Mouse (Mus musculus): ENCODE data around the gene Nfxl1. TPM values are rescaled to one million over a fixed set of nuclear protein-coding genes. Genes with fewer than 3 reads are reported as not detected.
A peak's percentile ranks its signal among the peaks of the same experiment; 100 is the strongest.
"Not testable (repeated sequence)": the region's sequence is repeated elsewhere in the genome, so short reads cannot be mapped to it uniquely, and the experiment has no call there.

Nfxl1 gene
- polyA plus RNA-seq (2015; fragmentation: Nextera tagmentation; extraction: Ambion mirVana): 10.7 and 12.5 TPM in 2 replicates

DNA sequence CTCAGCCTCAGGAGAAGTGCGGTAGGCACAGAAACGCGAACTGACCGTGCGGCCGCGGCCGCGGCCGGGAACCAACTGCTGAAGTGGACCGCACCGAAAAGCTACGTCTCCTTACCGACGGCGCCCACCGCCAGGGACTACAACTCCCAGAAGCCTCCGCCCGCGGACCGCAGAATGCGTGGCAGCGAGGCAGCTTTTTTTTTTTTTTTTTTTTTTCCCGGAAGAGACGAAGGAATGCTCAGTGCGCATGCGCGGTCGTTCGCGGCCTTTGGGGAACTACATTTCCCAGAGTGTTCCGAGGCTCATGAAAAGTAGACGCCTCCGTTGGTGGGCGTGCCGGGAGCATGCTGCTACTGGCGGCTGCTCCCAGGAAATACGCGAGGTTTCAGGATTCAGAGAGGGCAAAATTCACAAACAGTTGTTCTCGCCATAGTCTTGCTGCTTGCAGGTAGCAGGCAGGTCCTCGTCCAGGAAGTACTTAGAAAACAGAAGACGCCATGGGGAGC lies at the start of gene Nfxl1:
Gene Nfxl1 (minus strand): TSS at position 141 of the 506 bp plus-strand sequence.
- under 1% methylated on average over 42 of the region's 42 CpGs for WGBS
- Histone ChIP-seq H3K4me3 (replicated peaks) (peak within 1 kb of the TSS; percentile 96), H3K27ac (replicated peaks) (peak within 1 kb of the TSS; percentile 82), H3K27me3 (replicated peaks) (no peaks in the 10 kb centered on the region), H3K4me2 (peak within 1 kb of the TSS; percentile 89), H3K9me3 (replicated peaks) (no peaks in the 10 kb centered on the region), H3K4me1 (peaks cover 17% of the 10 kb centered on the region), H3K9ac (replicated peaks) (peak within 1 kb of the TSS; percentile 90), H3K36me3 (no peaks in the 10 kb centered on the region)
- ATAC-seq (ENCODE audit: low FRiP score): peak; percentile 96

DNA sequence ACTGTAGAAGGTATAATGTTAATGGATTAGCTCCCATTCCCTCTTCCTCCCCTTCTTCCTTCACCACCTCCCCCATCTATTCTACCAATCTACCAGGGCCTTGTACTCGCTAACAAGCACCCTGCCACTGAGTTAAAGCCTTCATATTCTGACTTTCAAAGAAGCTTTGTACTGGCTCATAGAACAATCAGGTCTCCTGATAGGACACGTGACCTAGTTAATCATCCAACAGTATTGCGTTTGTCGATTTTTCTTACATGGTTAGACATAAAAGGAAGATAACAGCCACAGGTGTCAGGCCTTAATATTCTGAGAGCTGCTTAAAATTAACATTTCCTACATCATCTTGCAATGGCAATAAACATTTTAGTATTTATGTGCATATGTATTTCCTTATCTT lies 43.7 kb upstream of the Nfxl1 start:
- Histone ChIP-seq H3K4me2 (no peak overlapping the region), H3K27ac (replicated peaks) (no peak overlapping the region), H3K27me3 (replicated peaks) (no peaks in the 10 kb centered on the region), H3K4me3 (replicated peaks) (no peak overlapping the region), H3K4me1 (no peaks in the 10 kb centered on the region), H3K36me3 (no peaks in the 10 kb centered on the region), H3K9me3 (replicated peaks) (no peaks in the 10 kb centered on the region), H3K9ac (replicated peaks) (no peak overlapping the region)
- 91% methylated on average over 4 of the region's 4 CpGs for WGBS
- ATAC-seq (ENCODE audit: low FRiP score): no peak

DNA sequence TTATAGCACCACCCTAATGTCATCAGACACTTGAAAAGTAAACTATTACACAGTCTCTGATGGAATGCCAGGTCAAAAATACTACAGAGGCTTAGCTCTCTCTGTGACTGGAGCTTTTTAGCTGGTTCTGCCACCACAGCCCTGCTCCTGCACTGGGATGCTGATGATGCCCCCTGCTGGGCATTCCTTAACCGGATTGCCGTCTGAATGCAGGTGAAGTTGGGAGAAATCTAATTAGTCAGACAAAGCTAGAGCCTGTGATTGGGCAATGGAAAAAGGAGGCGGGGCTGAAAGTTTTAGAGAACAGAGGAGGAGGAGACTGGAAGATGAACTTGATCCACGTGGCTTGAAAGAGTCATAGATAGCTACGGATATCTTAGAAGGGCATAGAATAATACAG lies 41.5 kb upstream of the Nfxl1 start:
- H3K27me3 ChIP-seq (replicated peaks): no peaks in the 10 kb centered on the region
- no peak overlapping the region for H3K4me2 ChIP-seq
- H3K9ac ChIP-seq (replicated peaks): no peak overlapping the region
- H3K9me3 ChIP-seq (replicated peaks): no peaks in the 10 kb centered on the region
- 16% methylated on average over 5 of the region's 5 CpGs for WGBS
- H3K4me1 ChIP-seq: no peaks in the 10 kb centered on the region
- H3K4me3 ChIP-seq (replicated peaks): no peak overlapping the region
- H3K36me3 ChIP-seq: no peaks in the 10 kb centered on the region
- no peak for ATAC-seq (ENCODE audit: low FRiP score)
- no peak overlapping the region for H3K27ac ChIP-seq (replicated peaks)

DNA sequence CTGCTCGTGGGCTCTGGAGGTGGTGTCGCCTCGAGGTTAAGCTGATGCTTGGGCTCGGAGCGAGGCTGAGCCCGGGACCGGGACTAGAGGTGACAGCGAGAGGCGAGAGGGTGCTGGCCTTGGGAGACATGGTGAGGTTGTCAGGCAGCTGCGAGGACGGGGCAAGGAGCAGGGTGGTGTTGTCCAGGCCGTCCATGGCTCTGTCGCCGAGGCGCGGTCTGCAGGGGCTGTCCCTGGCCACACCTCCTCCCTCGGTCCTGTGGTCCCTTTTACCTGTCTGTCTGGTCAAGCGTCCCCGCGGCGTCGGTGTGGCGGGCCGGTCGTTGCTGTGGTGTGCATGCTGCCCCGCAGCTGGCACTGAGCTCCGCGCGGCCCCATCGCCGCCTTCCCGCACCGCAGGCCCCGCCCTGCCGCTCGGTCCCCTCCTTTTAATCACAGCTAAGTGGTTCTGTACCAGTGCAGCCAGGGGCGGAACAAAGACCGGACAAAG lies 27.8 kb upstream of the Nfxl1 start, which contains the start of gene Gm5868:
Gene Gm5868 (minus strand): TSS at position 360 of the 490 bp plus-strand sequence.
- Histone ChIP-seq H3K9ac (replicated peaks) (peak within 1 kb of the TSS; percentile 30; the same call in 1 of the 2 replicates), H3K4me1 (peaks cover 7% of the 10 kb centered on the region), H3K27me3 (replicated peaks) (peaks cover 7% of the 10 kb centered on the region; the same call in 1 of the 2 replicates), H3K4me3 (replicated peaks) (peak within 1 kb of the TSS; percentile 40), H3K36me3 (no peaks in the 10 kb centered on the region), H3K27ac (replicated peaks) (no peak within 1 kb of the TSS), H3K9me3 (replicated peaks) (no peaks in the 10 kb centered on the region), H3K4me2 (peak within 1 kb of the TSS; percentile 70)
- WGBS: 3% methylated on average over 38 of the region's 38 CpGs
- peak; percentile 84 for ATAC-seq (ENCODE audit: low FRiP score)

DNA sequence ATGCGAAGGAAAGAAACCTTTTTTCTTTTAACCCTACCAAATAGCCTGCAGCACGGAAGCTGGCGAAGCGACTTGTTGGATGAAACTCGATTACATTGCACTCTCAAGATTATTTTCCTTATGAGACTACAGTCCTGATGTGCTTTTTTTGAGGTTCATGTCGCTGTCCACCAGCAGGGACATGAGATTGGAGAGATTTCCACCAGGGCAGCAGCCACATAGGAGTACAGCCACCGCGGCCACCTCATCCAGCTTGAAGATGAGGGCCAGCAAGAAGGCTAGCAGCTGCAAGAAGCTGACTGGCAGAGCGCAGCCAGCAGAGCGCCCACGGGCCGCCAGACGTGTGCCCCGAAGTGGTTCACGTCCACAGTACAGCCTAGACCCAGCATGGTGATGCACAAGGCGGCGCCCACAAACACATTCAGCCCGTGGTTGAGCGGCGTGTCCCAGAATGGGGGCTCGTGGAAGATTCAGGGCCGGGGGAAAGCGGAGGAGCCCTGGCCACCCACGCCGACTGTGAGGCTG lies 27.2 kb upstream of the Nfxl1 start:
- 49% methylated on average over 25 of the region's 25 CpGs for WGBS
- H3K4me1 ChIP-seq; H3K9ac ChIP-seq (replicated peaks); H3K9me3 ChIP-seq (replicated peaks); H3K36me3 ChIP-seq; H3K27ac ChIP-seq (replicated peaks); H3K27me3 ChIP-seq (replicated peaks): not testable (repeated sequence)
- H3K4me3 ChIP-seq (replicated peaks): peak overlapping the region; percentile 40
- peak overlapping the region; percentile 70 for H3K4me2 ChIP-seq
- ATAC-seq (ENCODE audit: low FRiP score): peak; percentile 58; the same call in 1 of the 2 replicates

DNA sequence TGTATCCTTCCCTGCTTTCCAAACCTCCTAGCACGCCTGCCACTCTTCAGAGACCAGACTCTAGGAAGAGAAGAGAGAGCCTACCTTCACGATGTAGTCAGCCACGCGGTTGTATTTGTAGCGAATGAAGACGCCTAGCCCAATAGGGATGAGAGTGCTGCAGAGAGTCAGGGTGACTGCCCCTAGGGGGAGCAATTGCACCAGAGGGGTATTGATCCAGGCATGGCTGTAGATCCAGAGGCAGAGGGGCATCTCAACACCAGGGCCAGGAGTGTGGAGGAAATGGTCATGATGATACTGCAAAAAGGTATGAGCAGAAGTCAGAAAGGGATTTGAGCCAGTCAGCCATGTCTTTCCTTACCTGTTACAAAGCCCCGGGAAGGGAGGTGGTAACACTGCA lies 26.6 kb upstream of the Nfxl1 start:
- H3K27ac ChIP-seq (replicated peaks); H3K4me2 ChIP-seq; H3K4me1 ChIP-seq; H3K27me3 ChIP-seq (replicated peaks); ATAC-seq (ENCODE audit: low FRiP score); H3K36me3 ChIP-seq; H3K4me3 ChIP-seq (replicated peaks); H3K9ac ChIP-seq (replicated peaks); H3K9me3 ChIP-seq (replicated peaks): not testable (repeated sequence)
- 47% methylated on average over 7 of the region's 7 CpGs for WGBS

DNA sequence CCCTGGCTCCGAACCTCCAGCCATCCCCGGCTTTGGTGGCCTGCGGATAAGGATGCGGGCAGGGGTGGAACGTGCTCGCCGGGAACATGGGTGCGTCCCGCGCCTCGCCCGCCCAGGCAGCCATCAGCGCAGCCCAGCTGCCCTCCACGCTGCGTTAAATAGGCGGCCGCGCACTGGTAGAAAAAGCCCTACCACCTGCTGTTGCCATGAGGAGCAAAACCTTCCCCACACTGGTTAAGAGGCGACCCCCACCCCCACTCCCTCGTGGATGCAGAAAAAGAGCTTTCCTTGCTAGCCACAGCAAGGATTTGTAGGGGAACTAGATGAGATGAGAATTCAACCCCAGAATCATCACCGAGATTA lies 21.5 kb upstream of the Nfxl1 start, which contains the start of gene Zar1:
Gene Zar1 (minus strand): TSS at position 285 of the 363 bp plus-strand sequence.
- ATAC-seq (ENCODE audit: low FRiP score): not testable (repeated sequence)

DNA sequence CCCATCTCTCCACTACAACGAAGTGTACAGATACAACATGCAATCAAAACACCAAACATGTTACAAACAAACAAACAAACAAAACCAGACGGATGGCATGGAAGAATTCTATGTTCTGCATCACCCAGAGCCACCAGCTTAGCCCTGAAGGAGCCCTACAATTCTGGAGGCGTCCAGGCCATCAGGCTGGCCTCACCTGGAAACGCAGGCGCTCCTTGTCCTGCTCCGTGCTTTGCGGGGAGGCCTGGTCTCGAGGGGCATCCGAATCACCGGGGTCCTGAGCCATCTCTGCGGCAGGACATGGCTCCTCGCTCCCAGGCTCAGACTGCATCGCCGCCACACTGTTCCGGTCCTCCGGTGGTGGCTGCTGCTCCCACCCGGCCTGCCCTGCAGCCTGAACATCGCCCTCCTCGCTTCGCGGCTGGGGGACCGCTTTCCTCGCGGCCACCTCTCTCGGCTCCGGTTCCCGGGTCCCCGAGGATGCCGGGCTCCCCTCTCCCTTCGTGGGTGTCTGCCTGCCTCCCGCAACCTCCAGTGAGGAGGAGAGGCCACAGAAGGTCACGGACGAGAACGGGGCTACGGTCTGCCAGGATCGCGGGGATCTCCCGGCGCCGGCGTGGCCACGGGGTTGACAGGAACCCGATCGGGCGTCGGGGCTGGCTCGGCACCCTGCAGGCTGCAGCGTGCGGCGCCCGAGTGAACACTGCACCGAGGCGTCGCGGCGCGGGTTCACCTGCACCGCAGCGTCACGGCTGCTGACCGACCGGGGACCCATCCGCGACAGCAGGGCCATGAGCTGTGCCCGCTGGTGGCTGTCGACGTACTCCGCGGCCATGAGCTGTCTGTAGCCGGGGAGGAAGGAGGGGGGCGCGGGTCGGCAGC lies 20.8 kb upstream of the Nfxl1 start:
- ATAC-seq (ENCODE audit: low FRiP score): peak; percentile 83
- H3K27me3 ChIP-seq (replicated peaks); H3K36me3 ChIP-seq; H3K9me3 ChIP-seq (replicated peaks); H3K27ac ChIP-seq (replicated peaks); H3K4me1 ChIP-seq: not testable (repeated sequence)
- 4% methylated on average over 49 of the region's 73 CpGs for WGBS
- Histone ChIP-seq H3K9ac (replicated peaks) (peak overlapping the region; percentile 40), H3K4me2 (peak overlapping the region; percentile 68), H3K4me3 (replicated peaks) (peak overlapping the region; percentile 41)

More for the DNA sequence above, 21.5 kb upstream of the Nfxl1 start, which contains the start of gene Zar1:
- peak within 1 kb of the TSS; percentile 40 for H3K9ac ChIP-seq (replicated peaks)
- H3K4me2 ChIP-seq: peak within 1 kb of the TSS; percentile 68
- H3K36me3 ChIP-seq; H3K4me1 ChIP-seq; H3K9me3 ChIP-seq (replicated peaks); H3K27ac ChIP-seq (replicated peaks); H3K27me3 ChIP-seq (replicated peaks): not testable (repeated sequence)
- H3K4me3 ChIP-seq (replicated peaks): peak within 1 kb of the TSS; percentile 41
- 4% methylated on average over 18 of the region's 21 CpGs for WGBS

DNA sequence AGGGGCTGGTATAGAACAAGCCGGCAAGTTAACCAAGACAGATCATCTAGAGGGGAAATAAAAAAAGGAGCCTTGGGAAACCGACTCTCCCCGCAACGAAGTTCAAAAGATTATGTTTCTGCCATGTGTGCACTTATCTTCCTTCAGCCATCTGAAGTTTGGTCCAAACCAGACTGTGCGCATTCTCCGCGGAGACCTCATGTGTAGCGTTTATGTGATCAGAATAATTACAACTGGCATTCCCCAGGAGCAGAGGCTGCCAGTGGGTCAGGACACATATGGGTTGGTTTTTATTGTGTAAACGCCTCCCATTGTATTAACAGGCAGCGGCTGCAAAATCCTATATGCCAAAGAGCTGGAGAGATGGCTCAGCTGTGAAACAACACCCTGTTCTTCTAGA lies 20.1 kb upstream of the Nfxl1 start:
- not testable (repeated sequence) for H3K9me3 ChIP-seq (replicated peaks); H3K4me1 ChIP-seq; H3K36me3 ChIP-seq; H3K9ac ChIP-seq (replicated peaks); H3K27me3 ChIP-seq (replicated peaks); H3K27ac ChIP-seq (replicated peaks)
- Histone ChIP-seq H3K4me2 (peak overlapping the region; percentile 68), H3K4me3 (replicated peaks) (0 out of 2 replicates have a peak overlapping the region, but pooled peaks have one; percentile 41)
- 24% methylated on average over 10 of the region's 10 CpGs for WGBS
- peak; percentile 32; the same call in 1 of the 2 replicates for ATAC-seq (ENCODE audit: low FRiP score)

DNA sequence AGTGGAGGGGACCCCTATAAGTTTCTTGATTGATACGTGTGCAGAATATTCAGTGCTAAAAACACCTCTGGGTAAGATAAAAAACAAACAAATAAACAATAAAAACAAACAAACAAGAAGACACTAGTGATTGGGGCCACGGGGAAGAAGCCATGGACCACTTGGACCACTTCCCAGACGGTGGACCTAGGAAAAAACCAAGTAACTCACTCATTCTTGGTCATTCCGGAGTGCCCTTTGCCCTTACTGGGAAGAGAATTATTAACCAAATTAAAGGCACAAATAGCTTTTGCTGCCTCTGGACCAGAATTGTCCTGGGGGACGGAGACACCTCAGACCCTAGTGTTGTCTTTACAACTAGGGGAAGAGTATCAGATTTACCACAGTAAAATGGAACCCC lies 6.1 kb upstream of the Nfxl1 start:
- Histone ChIP-seq H3K4me1 (no peaks in the 10 kb centered on the region), H3K9ac (replicated peaks) (no peak overlapping the region), H3K4me2 (no peak overlapping the region), H3K27ac (replicated peaks) (no peak overlapping the region), H3K27me3 (replicated peaks) (no peaks in the 10 kb centered on the region), H3K36me3 (no peaks in the 10 kb centered on the region), H3K9me3 (replicated peaks) (no peaks in the 10 kb centered on the region), H3K4me3 (replicated peaks) (no peak overlapping the region)
- WGBS: 87% methylated on average over 5 of the region's 5 CpGs
- no peak for ATAC-seq (ENCODE audit: low FRiP score)

DNA sequence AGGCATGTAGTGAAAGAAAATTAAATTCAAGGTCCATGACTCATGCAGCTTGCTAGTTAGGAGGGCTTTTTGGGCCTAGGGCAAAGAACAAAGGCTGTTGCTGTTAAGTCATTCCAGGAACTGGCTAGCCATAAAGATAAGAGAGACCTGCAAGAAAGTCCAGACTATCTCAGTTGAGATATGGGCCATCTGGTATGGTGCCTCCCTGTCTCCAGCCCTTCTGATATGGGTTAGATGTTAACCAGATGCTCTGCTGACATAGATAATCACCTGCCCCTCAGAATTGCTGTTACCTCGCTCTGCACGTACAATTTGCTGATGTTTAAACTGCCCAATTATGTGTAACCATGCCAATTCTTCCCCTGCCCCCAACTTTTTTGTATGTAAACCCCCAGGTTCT lies 3.7 kb upstream of the Nfxl1 start:
- H3K9me3 ChIP-seq (replicated peaks); H3K27me3 ChIP-seq (replicated peaks); H3K4me1 ChIP-seq; H3K9ac ChIP-seq (replicated peaks); ATAC-seq (ENCODE audit: low FRiP score); H3K36me3 ChIP-seq; H3K4me2 ChIP-seq; H3K4me3 ChIP-seq (replicated peaks); H3K27ac ChIP-seq (replicated peaks): not testable (repeated sequence)
- WGBS: 91% methylated on average over 2 of the region's 2 CpGs

Data from neural tube, embryonic 15.5 days (tissue).